Mouse (Mus musculus) adrenal gland, postnatal 14 days (tissue): ENCODE data around the gene Rab1b. TPM values are rescaled to one million over a fixed set of nuclear protein-coding genes. Genes with fewer than 3 reads are reported as not detected.
"Not testable (repeated sequence)": the region's sequence is repeated elsewhere in the genome, so short reads cannot be mapped to it uniquely, and the experiment has no call there.

ENCODE experiments used
- DNase-seq: peaks from one replicate; pipeline ENCODE4 v3.0.0; 2021; ENCODE audit warnings: mixed read lengths
- long read RNA-seq, 2 experiments: library from polyadenylated mRNA; stranded (forward); transcript quantifications; one replicate each; pipeline ENCODE4 v2.0.0; 2021
- total RNA-seq: library from RNA; stranded (reverse); gene quantifications from 2 replicates; pipeline ENCODE4 v1.2.3, GENCODE M21; 2021

The Rab1b gene
- total RNA-seq = 166 and 167 TPM in 2 replicates
- long read RNA-seq, experiment 1, transcript Rab1b-201 (6 exons, 1,913 nt) = major isoform, 217 of 252 reads
- long read RNA-seq, experiment 1, partial matches to known transcripts = 7 of 252 reads
- long read RNA-seq, experiment 1, other reads (novel, unspliced or antisense) = 23 of 252 reads
- long read RNA-seq, experiment 2, transcript Rab1b-201 (6 exons, 1,913 nt) = major isoform, 162 of 205 reads
- long read RNA-seq, experiment 2, partial matches to known transcripts = 6 of 205 reads
- long read RNA-seq, experiment 2, other reads (novel, unspliced or antisense) = 35 of 205 reads

GRCm38 (mm10) chr19:5106731-5107191 lies at the start of gene Rab1b:
Gene Rab1b (minus strand): TSS chr19:5107072.
- peak; percentile 99 for DNase-seq

- peak; percentile 60 for DNase-seq
Observed at GRCm38 (mm10) chr19:5152261-5152660, 45.4 kb upstream of the Rab1b start.

GRCm38 (mm10) chr19:5151741-5152140 lies 44.9 kb upstream of the Rab1b start:
- no peak for DNase-seq

- DNase-seq = peak; percentile 56
Observed at GRCm38 (mm10) chr19:5151331-5151730, 44.5 kb upstream of the Rab1b start.

- DNase-seq = no peak
Observed at GRCm38 (mm10) chr19:5150358-5150757, 43.5 kb upstream of the Rab1b start.

GRCm38 (mm10) chr19:5149041-5149440 lies 42.2 kb upstream of the Rab1b start:
- DNase-seq = not testable (repeated sequence)

- DNase-seq = peak; percentile 67
Observed at GRCm38 (mm10) chr19:5139640-5140039, 32.8 kb upstream of the Rab1b start.

- no peak for DNase-seq
Observed at GRCm38 (mm10) chr19:5131237-5131636, 24.4 kb upstream of the Rab1b start.

GRCm38 (mm10) chr19:5129770-5130169 lies 22.9 kb upstream of the Rab1b start:
- DNase-seq = no peak

- DNase-seq = no peak
Observed at GRCm38 (mm10) chr19:5124055-5124614, 17.3 kb upstream of the Rab1b start.

- no peak for DNase-seq
Observed at GRCm38 (mm10) chr19:5123241-5123640, 16.4 kb upstream of the Rab1b start.

GRCm38 (mm10) chr19:5122492-5122891 lies 15.6 kb upstream of the Rab1b start:
- DNase-seq = no peak

GRCm38 (mm10) chr19:5118384-5118698 lies 11.5 kb upstream of the Rab1b start, which contains the start of gene Klc2:
Gene Klc2 (minus strand): TSS chr19:5118560.
- DNase-seq = no peak

GRCm38 (mm10) chr19:5117494-5118383 lies 10.9 kb upstream of the Rab1b start:
- peak; percentile 96 for DNase-seq

- DNase-seq = no peak
Observed at GRCm38 (mm10) chr19:5113783-5114182, 6.9 kb upstream of the Rab1b start.

- DNase-seq = peak; percentile 71
Observed at GRCm38 (mm10) chr19:5109659-5110453, 3.0 kb upstream of the Rab1b start.

- DNase-seq = no peak
Observed at GRCm38 (mm10) chr19:5108702-5109101, 1.8 kb upstream of the Rab1b start.

- DNase-seq = peak; percentile 61
Observed at GRCm38 (mm10) chr19:5108271-5108575, 1.4 kb upstream of the Rab1b start.

GRCm38 (mm10) chr19:5107556-5108270 lies 841 bp upstream of the Rab1b start:
- DNase-seq = no peak

GRCm38 (mm10) chr19:5106074-5106473 lies 798 bp downstream of the Rab1b start:
- no peak for DNase-seq

- DNase-seq = peak; percentile 82
Observed at GRCm38 (mm10) chr19:5098363-5099143, 8.3 kb downstream of the Rab1b start, which contains the start of gene Cnih2. Gene Cnih2 (minus strand): TSS chr19:5098521.
